Mouse (Mus musculus): Measurements from ENCODE around the gene Cep131. TPM values are rescaled to one million over a fixed set of nuclear protein-coding genes. Genes with fewer than 3 reads are reported as not detected.

The Cep131 gene
- polyA plus RNA-seq, 1 experiment, result 9.8 TPM

GRCm38 (mm10) chr11:120026941-120027340, 59.7 kb downstream of the Cep131 start:
- DNase-seq (ENCODE audit: low read depth), result no peak

DNA sequence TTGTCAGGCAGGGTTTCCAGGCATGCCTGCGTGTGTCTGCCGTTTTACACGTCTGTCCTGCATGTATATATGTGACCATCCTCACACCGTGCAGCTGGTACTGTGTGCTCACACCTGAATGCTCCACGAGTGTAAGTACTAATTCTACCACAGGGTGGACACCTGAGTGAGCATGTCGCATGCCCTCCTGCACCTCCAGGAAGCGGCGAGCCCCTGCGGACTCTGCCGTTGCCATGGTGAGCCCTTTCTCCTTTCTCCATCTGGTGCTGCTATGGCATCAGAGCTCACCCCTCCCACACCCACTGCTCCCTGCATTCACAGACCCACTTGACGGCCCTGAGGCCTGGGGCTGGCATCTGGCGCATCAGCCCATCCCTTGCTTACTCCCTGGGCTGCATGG, 63.8 kb downstream of the Cep131 start:
- no peak for DNase-seq (ENCODE audit: low read depth)

- DNase-seq (ENCODE audit: low read depth), result no peak
Observed at GRCm38 (mm10) chr11:120022216-120022615, 64.4 kb downstream of the Cep131 start.

DNA sequence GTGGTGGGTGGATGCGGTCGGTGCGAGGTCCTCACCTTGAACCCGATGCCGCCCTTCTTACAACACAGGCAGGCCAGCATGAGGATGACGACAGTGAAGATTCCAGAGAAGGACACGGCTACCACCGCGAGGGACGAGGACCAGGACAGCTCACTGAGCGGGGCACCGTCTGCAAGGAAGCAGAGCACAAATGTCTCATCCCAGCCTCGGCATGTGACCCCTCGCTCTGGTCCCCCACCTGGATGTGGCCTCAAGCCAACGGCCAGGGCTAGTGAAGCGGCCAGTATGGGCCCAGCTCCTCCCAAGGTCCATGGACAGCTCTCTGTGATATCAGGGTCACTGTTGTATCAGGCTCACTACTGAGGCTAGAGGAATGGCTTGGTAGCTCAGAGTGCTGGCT, 65.3 kb downstream of the Cep131 start:
- DNase-seq (ENCODE audit: low read depth), result no peak

GRCm38 (mm10) chr11:120019542-120020440, 66.8 kb downstream of the Cep131 start:
- no peak for DNase-seq (ENCODE audit: low read depth)

- DNase-seq (ENCODE audit: low read depth), result no peak
Observed at GRCm38 (mm10) chr11:120017011-120017410, 69.6 kb downstream of the Cep131 start.

GRCm38 (mm10) chr11:120014758-120015157, 71.9 kb downstream of the Cep131 start:
- no peak for DNase-seq (ENCODE audit: low read depth)

Other genes starting within 250 kb of the Cep131 start
- gene Chmp6, start 173.4 kb downstream of the Cep131 start, polyA plus RNA-seq (2012; rRNA removed), result 46.5 and 49.6 TPM in 2 replicates
- gene Baiap2, start 144.1 kb downstream of the Cep131 start, polyA plus RNA-seq (2012; rRNA removed), result 86.9 and 90.7 TPM in 2 replicates
- gene Aatk, start 39.7 kb downstream of the Cep131 start, polyA plus RNA-seq (2012; rRNA removed), result 20.5 and 25.6 TPM in 2 replicates
- gene Tepsin, start 11.9 kb upstream of the Cep131 start, polyA plus RNA-seq (2012; rRNA removed), result 24.4 and 32.5 TPM in 2 replicates
- gene Ndufaf8, start 12.1 kb upstream of the Cep131 start, polyA plus RNA-seq (2012; rRNA removed), result 33.1 and 39.7 TPM in 2 replicates
- gene Slc38a10, start 64.5 kb upstream of the Cep131 start, polyA plus RNA-seq (2012; rRNA removed), result 153 and 192 TPM in 2 replicates
- 7.4 and 10.7 TPM in 2 replicates for gene Bahcc1, start 146.1 kb upstream of the Cep131 start, polyA plus RNA-seq (2012; rRNA removed)

All from gonadal fat pad, adult 2 months (tissue).